Mouse (Mus musculus) stomach, postnatal 0 days (tissue): ENCODE data around the gene Ccdc138. TPM values are rescaled to one million over a fixed set of nuclear protein-coding genes. Genes with fewer than 3 reads are reported as not detected.
A peak's percentile ranks its signal among the peaks of the same experiment; 100 is the strongest.

Source experiments
- ATAC-seq: fragments of 200-750 bp; cut with Nextera tagmentation; 2 replicates; pipeline ENCODE4 v1.8.0; 2017; ENCODE audit not compliant: low FRiP score, low TSS enrichment
- DNase-seq: peaks from one replicate; pipeline ENCODE4 v3.0.0-alpha.2; 2016; ENCODE audit warnings: low spot score
- H3K27ac ChIP-seq: fragments of 300-500 bp; sonication (generic); replicated peaks from 2 replicates; pipeline ENCODE4 v1.5.1; 2014; ENCODE audit warnings: mild to moderate bottlenecking, control low read depth
- H3K27me3 ChIP-seq: fragments of 300-500 bp; sonication (generic); 2 replicates; pipeline ENCODE4 v1.6.1; 2014; ENCODE audit warnings: low read length; ENCODE audit not compliant: control insufficient read depth, insufficient read depth
- H3K36me3 ChIP-seq: fragments of 300-500 bp; sonication (generic); 2 replicates; pipeline ENCODE4 v1.6.1; 2014; ENCODE audit warnings: low read length, mixed read lengths; ENCODE audit not compliant: control insufficient read depth, insufficient read depth
- H3K4me1 ChIP-seq: fragments of 300-500 bp; sonication (generic); replicated peaks from 2 replicates; pipeline ENCODE4 v1.6.1; 2014; ENCODE audit warnings: antibody characterized with exemption; ENCODE audit not compliant: control insufficient read depth, insufficient read depth
- H3K4me2 ChIP-seq: fragments of 300-500 bp; sonication (generic); replicated peaks from 2 replicates; pipeline ENCODE4 v1.6.1; 2014; ENCODE audit warnings: low read depth, mild to moderate bottlenecking, control low read depth, moderate library complexity
- H3K4me3 ChIP-seq: fragments of 300-500 bp; sonication (generic); 2 replicates; pipeline ENCODE4 v1.5.1; 2014; ENCODE audit warnings: low read depth, low read length, control low read depth
- H3K9ac ChIP-seq: fragments of 300-500 bp; sonication (generic); 2 replicates; pipeline ENCODE4 v1.6.1; 2014; ENCODE audit warnings: mild to moderate bottlenecking, low read length, control low read depth, mixed read lengths
- H3K9me3 ChIP-seq: fragments of 300-500 bp; sonication (generic); 2 replicates; pipeline ENCODE4 v1.6.1; 2016; ENCODE audit warnings: low read length; ENCODE audit not compliant: control insufficient read depth
- CTCF ChIP-seq: IDR thresholded peaks from 2 replicates; pipeline ENCODE4 v1.5.1; 2016; ENCODE audit warnings: antibody characterized with exemption, low read depth, mild to moderate bottlenecking, moderate library complexity
- EP300 ChIP-seq: optimal IDR thresholded peaks from 2 replicates; pipeline ENCODE3; 2016; ENCODE audit warnings: antibody characterized with exemption
- WGBS: fragments of 180-500 bp; shearing (Covaris S2); extraction: QIAGEN DNeasy Blood & Tissue Kit; methylation state at CpG from one replicate; pipeline ENCODE4 v1.1.7; 2014; 5-methylcytosine and 5-hydroxymethylcytosine counted together
- polyA plus RNA-seq: library from polyadenylated mRNA; unstranded; fragments of >200 nt; fragmentation: Nextera tagmentation; extraction: Ambion mirVana; gene quantifications from 2 replicates; pipeline ENCODE4 v1.2.1, GENCODE M21; 2015

The Ccdc138 gene
- 2.2 TPM in 2 replicates for polyA plus RNA-seq

DNA sequence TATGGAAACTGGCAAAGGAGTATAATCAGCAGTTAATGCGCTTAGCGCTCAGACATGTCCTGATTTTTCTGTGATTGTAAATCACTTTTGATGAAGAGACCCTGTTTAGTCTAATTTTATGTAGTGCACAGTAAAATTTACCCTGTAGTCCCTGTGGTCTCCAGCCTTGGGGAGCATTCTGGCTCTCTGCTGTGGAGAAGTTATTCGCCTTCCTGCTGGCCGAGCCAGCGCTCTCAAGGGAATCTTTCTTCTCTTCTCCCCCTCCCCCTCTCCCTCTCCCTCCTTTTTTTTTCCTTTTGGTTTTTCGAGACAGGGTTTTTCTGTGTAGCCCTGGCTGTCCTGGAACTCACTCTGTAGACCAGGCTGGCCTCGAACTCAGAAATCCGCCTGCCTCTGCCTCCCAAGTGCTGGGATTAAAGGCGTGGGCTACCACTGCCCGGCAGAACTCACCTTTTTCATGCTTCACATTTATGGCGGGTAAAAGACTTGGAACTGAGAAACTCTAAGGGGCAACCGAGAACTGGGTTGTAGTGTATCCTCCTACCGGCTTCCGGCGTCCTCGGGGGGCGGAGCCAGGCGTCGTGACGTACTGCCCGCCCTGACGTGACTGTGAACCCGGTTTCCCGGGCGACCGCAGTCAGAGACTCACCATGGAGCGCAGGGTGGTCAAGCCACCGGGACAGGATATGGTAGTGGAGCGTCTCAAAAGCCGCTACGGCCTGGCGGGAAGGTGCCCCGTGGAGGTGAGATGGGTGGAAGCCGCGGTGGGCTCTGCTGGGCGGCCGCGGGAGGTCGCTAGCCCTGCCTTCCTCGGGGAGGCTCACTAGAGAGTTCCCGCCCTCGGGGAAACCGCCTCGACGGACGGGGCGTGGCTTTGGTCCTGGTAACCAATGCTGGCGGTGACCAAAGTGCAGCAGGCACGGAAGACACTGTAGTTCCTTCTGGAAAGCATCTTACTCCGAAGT, at the start of gene Ccdc138:
TSS of gene Ccdc138 (plus strand) at position 629 of the 965 bp plus-strand sequence.
- H3K4me3 ChIP-seq = peak within 1 kb of the TSS; percentile 82
- TF ChIP-seq CTCF = peak; percentile 68
- no peak for TF ChIP-seq EP300
- H3K9me3 ChIP-seq = no peaks in the 10 kb centered on the region
- DNase-seq = peak; percentile 94
- H3K9ac ChIP-seq = peak within 1 kb of the TSS; percentile 60
- H3K4me1 ChIP-seq = no peaks in the 10 kb centered on the region
- H3K4me2 ChIP-seq = peak within 1 kb of the TSS; percentile 58
- H3K36me3 ChIP-seq = peaks cover 7% of the 10 kb centered on the region
- peak within 1 kb of the TSS; percentile 82 for H3K27ac ChIP-seq
- ATAC-seq = peak; percentile 99
- H3K27me3 ChIP-seq = no peaks in the 10 kb centered on the region
- WGBS = under 1% methylated on average over 49 of the region's 50 CpGs

DNA sequence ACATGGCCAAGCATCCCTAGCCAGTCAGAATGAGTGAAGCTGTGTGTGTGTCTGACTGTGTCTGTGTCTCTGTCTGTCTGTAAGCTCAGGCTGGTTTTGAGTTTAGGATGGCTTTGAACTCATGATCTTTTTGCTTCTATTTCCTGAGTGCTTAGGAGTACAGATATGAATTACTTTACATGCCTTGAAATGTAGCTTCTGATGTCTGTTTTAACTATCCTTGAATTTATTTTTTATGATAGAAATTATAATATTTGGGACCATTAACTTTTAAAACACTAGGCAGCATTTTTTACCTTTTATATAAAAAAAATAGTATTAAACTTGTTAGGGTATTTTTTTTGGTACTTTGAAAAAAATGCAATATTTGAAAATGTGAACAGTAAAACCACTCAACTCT, 46.2 kb upstream of the Ccdc138 start:
- no peak for TF ChIP-seq EP300
- no peak for TF ChIP-seq CTCF
- ATAC-seq = no peak
- DNase-seq = no peak
- Histone ChIP-seq H3K36me3 (peaks cover 9% of the 10 kb centered on the region), H3K4me2 (no peak overlapping the region), H3K9me3 (no peaks in the 10 kb centered on the region), H3K4me1 (no peaks in the 10 kb centered on the region), H3K27me3 (no peaks in the 10 kb centered on the region), H3K4me3 (no peak overlapping the region), H3K27ac (no peak overlapping the region), H3K9ac (no peak overlapping the region)

DNA sequence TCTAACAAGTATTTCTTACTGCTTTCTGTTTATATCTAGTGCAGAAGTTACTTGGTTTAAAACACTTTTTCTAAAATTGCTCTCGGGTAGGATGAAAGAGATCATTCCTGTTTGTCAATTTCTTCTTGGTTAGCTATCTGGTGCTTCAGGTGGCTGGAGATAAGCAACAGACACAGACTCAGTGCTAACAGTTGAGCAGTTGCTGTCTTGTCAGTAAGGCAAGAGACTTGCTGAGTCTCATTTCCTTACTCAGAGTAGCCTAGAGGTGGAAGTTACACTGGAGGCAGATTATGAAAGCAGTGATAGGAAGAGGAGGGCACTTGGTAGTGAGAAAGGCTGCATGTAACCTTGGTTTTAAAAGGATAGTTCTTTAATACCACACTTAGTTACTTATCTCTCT, 45.6 kb upstream of the Ccdc138 start:
- WGBS = 81% methylated on average over 1 of the region's 1 CpGs
- Histone ChIP-seq H3K4me2 (no peak overlapping the region), H3K9me3 (no peaks in the 10 kb centered on the region), H3K4me3 (no peak overlapping the region), H3K27ac (no peak overlapping the region), H3K4me1 (no peaks in the 10 kb centered on the region), H3K27me3 (no peaks in the 10 kb centered on the region), H3K9ac (no peak overlapping the region), H3K36me3 (peaks cover 9% of the 10 kb centered on the region)
- TF ChIP-seq EP300 (no peak), CTCF (no peak)
- DNase-seq (no peak), ATAC-seq (no peak)

DNA sequence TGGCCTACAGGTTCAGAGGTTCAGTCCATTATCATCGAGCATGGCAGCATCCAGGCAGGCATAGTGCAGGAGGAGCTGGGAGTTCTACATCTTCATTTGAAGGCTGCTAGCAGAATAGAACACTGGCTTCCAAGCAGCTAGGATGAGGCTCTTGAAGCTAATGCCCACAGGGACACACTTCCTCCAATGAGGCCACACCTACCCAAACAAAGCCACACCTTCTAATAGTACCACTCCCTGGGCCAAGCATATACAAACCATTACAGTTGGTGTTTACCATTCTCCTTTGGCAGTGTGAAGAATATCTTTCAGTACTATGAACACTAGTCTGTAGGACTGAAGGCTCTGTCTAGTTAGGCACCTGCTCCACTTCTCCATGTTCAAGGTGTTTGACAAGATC, 37.9 kb upstream of the Ccdc138 start:
- no peaks in the 10 kb centered on the region for H3K9me3 ChIP-seq
- peaks cover 3% of the 10 kb centered on the region; the same call in 1 of the 2 replicates for H3K36me3 ChIP-seq
- TF ChIP-seq EP300 = no peak
- TF ChIP-seq CTCF = no peak
- no peak overlapping the region for H3K4me2 ChIP-seq
- H3K4me3 ChIP-seq = no peak overlapping the region
- 91% methylated on average over 1 of the region's 1 CpGs for WGBS
- H3K27ac ChIP-seq = no peak overlapping the region
- ATAC-seq (peak; percentile 89), DNase-seq (peak; percentile 18)
- H3K4me1 ChIP-seq = no peaks in the 10 kb centered on the region
- no peak overlapping the region for H3K9ac ChIP-seq
- no peaks in the 10 kb centered on the region for H3K27me3 ChIP-seq

DNA sequence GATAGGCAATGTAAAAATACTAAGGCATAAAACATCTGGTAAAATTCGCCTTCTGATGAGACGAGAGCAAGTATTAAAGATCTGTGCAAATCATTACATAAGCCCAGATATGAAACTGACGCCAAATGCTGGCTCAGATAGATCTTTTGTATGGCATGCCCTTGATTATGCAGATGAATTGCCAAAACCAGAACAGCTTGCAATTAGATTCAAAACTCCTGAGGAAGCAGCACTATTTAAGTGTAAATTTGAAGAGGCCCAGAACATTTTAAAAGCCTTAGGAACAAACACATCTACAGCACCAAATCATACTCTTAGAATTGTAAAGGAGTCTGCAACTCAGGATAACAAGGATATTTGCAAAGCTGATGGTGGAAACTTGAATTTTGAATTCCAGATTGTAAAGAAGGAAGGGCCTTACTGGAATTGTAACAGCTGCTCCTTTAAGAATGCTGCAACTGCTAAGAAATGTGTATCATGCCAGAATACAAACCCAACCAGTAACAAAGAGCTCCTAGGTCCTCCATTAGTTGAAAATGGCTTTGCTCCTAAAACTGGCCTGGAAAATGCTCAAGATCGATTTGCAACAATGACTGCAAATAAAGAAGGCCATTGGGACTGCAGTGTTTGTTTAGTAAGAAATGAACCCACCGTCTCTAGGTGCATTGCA, 20.5 kb upstream of the Ccdc138 start:
- DNase-seq = no peak
- no peak overlapping the region for H3K4me2 ChIP-seq
- peaks cover 23% of the 10 kb centered on the region for H3K36me3 ChIP-seq
- no peak for ATAC-seq
- H3K9me3 ChIP-seq = no peaks in the 10 kb centered on the region
- H3K4me3 ChIP-seq = no peak overlapping the region
- H3K27me3 ChIP-seq = no peaks in the 10 kb centered on the region
- no peaks in the 10 kb centered on the region for H3K4me1 ChIP-seq
- H3K27ac ChIP-seq = no peak overlapping the region
- TF ChIP-seq CTCF (no peak), EP300 (no peak)
- WGBS = 85% methylated on average over 5 of the region's 5 CpGs
- no peak overlapping the region for H3K9ac ChIP-seq
